Mouse (Mus musculus): ENCODE measurements around the gene Gnai3. TPM values are rescaled to one million over a fixed set of nuclear protein-coding genes. Genes with fewer than 3 reads are reported as not detected.

Gene Gnai3
- total RNA-seq, 2 experiments from 2014 or later = 18.9 to 19.7 TPM

DNA sequence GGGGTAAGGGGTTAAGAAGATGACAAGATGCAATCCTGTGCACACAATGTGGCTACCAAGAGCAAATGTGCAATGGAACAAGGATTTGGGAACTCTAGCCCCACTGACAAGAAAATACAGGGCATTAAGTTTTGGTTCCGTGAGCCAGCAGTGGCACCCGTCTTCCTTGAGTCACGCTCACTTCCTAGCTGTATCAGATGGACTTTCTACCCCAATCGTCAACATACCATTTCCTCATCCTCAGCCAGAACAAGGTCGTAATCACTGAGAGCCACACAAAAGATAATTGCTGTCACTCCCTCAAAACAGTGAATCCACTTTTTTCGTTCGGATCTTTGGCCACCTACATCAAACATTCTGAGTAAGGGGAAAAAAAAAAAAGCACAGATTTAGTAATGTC lies 33.7 kb downstream of the Gnai3 start:
- no peak for DNase-seq

DNA sequence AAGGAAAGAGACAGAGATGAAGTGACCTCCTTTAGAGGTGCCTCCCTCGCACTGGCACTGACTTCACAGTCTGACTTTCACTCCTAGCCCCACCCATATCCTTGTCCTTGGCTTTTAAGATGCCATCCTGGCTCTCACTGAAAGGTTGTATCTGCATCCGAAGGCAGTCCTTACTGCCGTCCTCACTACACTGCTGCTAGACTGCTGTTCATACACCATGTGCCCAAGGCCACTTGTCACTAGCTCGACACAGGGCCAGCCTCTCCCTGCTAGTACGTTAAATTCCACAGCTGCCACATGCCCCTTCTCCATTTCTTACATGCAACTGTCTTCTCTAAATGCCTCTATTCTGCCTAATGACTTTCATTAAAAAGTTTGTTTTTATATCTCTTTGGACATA lies 34.6 kb downstream of the Gnai3 start:
- no peak for DNase-seq

DNA sequence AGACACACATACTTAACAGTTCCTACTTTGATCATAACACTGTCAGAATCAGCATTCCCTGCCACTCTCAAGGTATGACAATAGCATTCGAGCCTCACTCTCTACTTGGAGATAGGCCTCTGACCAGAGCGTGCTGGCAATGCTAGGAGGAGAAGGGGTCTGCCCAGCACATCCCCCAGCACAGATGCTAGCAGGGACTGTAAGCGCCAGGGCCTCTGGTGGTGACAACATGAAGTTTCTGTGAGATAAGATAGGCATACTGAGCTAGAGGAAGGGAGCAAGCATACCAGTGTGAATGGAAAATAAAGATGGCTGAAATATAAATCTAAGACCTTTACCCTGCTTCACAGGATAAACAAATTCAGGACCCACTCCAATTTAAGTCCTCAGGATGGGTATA lies 40.7 kb downstream of the Gnai3 start:
- no peak for DNase-seq

DNA sequence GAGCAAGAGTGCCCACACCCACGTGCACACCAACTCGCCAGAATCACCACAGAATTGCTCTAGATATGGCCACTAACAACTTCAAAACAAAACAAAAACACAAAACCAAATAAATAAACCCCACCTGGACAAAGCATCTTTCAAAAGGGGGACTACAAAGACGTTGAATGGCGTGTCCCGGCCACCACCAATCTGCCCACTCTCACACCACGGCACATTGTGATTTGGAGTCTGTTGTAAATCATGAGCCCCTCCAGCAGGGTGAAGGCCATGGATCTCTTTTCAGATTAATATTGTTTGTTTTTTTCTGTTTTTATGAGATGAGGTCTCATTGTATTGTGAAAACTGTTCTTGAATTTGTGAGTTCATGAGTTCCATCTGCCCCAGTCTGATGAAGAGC lies 43.9 kb downstream of the Gnai3 start:
- DNase-seq = no peak

DNA sequence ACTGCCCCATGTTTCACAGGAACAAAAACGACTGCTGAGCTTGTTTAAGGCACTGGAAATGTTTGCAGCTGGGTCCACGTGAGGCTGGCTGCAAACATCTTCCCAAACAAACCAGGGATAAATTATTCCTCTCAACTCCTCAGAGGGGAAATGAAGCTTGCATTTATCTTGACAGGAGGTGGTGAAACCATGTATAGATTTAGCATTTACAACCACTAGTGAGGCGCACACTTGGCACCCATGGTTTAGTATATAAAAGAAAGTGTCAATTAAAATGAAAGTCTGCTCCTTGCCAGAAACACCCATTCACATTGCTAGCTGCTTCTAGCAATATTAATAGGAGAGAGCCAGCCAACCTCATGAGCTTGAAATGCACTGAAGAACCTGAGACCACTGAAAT lies 44.4 kb downstream of the Gnai3 start:
- DNase-seq = no peak

DNA sequence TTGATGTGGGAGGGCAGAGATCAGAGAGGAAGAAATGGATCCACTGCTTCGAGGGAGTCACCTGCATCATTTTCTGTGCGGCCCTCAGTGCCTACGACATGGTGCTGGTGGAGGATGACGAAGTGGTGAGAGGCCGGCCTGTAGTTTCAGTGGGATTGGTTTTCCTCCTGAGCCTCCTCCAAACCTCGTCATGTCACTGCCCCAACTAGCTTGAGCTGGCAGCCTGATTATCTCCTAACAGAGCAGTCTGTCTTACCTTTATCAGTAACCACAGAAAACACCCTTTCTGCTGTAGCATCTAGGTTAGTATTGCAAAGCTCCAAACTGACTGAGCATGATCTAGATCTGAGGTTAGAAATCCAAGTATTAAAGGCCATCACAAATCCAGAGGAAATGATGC lies 47.6 kb downstream of the Gnai3 start:
- DNase-seq = no peak

DNA sequence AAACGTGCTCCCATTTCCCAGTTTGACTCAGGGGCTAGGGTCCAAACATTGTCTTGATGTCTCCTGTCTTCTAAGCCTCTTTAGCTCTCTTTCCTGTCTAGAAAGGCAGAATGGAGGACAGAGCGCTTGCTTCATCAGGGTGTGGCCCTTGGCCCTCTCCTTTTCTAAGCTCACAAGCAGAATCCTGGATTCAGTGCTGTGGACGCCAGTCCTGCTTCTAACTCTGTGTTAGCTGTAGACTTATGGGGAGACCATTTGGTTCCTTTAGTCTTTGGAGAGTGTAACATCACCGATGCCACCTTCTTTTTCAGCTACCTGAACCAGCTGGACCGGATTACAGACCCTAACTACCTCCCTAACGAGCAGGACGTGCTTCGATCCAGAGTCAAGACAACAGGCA lies 48.3 kb downstream of the Gnai3 start:
- DNase-seq = no peak

DNA sequence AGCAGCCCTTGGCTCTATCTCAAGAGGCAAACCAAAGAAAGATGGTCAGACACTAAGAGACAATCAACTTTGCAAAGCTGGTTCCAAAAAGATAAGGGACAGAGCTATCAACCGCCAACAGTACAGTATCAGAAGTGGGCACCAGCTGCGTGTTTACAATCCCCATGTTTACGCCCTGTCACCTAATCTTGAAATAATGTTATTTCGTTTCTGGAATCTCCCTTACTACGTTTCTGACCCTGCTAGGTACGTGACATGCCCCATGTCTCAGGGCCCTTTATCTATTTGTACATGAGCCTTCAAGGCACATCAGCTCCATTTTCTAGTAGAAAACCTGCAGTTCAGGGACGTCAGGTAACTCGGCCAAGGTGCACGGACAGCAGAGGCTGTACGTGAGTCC lies 49.2 kb downstream of the Gnai3 start:
- no peak for DNase-seq

DNA sequence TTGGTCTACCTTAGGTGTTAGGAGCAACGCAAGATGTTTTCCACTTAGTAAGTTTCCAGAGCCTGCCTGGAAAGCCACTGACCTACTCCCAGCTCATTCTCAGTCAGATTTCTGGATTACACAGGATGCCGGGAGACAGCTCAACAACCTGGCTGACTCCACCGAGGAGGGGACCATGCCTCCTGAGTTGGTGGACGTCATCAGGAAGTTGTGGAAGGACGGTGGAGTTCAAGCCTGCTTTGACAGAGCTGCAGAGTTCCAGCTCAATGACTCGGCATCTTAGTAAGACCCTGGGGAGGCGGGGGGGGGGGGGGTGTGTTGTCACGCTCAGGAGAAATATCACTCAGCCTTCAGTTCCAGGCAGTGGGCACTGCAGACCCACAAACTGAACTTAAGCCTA lies 49.7 kb downstream of the Gnai3 start:
- DNase-seq = no peak

DNA sequence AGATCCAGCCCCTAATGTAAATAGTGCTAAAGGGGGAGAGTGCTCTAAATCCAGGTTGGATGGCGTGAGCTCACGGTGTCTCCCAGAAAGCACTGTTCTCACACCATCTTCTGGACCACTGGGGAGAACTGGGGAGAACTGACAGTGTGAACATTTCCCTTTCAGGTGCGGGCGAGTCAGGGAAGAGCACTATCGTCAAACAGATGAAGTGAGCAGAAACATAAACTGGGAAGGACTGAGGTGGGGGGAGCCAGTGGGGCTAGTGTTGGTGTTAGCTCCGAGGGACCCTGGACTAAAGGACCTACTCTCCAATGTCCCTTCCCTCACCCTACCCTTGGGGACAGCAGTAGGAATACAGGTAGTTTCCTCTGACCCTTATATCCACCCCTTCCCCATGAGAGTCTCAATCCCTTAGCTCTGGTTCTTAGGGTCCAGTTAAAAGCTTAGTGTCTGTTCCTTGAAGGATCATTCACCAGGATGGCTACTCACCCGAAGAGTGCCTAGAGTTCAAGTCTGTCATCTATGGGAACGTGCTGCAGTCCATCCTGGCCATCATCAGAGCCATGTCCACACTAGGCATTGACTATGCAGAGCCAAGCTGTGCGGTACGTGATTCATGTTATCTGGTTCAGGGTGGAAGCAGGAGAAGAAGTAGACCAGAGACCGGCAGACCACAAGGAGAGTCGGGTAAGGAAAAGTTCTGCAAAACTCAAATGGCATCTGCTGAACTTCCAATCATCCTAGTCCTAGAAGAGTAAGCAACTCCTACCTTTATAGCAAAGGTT lies 50.8 kb downstream of the Gnai3 start:
- no peak for DNase-seq

DNA sequence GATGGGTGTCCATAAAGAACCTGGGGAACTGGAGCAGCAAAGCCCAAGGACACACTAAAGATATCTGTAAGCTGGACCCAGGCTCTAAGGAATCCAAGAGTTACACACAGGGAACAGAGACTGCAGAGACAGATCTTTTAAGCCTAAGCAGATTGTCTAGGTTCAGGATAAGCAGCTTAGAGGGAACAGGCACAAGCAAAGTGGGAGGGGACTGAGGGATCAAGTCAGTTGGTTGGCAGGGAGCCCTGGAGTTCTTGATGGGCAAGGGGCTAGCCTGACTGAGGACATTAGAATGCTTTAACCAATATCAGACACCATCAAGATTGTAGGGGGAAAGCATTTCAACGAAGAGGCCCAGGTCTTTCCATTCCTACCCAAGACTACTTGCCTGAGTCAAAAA lies 51.8 kb downstream of the Gnai3 start:
- DNase-seq = no peak

DNA sequence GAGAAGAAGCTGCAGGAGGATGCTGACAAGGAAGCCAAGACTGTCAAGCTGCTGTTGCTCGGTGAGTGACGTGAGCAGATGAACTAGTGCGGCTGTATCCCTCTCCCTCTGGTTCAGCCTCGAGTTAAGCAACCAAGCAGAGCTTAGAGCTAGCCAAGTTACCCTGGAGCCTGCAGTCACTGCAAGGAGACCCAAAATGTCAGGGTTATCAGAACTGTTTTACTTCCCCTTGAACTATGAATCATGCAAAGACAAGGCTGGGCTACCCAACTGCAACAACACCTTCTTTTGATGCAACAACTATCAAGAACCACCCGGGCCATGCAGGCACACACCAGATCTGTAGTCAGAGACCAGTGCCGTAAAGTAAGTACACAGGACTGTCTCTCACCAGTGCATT lies 52.6 kb downstream of the Gnai3 start:
- no peak for DNase-seq

DNA sequence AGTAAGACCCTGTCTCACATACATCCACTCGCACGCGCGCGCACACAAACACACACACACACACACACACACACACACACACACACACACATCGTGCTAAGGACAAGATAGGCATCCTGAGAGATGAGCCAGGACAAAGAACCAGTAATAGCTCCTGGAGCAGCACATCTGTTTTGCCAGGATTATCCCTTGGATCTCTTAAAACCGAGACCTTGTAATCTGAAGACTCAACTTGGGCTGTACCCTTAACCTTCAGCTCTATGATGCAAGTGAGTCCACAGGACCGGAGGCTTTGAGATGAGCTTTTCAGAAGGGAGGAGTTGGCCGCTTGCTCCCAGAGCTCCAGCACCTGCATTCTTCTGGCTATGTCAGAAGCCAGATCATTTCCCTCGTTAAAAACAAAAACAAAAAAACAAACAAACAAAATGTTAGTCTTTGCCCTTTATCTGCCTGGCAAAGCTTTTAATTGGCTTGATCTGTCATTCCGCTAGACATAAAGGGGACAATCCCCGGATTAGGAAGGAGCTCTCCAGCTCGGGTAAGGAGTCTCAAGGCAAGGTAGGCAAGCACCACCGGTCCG lies 53.3 kb downstream of the Gnai3 start, which contains the start of gene Gnat2:
TSS of gene Gnat2 (plus strand) at position 254 of the 580 bp plus-strand sequence.
- DNase-seq = no peak

DNA sequence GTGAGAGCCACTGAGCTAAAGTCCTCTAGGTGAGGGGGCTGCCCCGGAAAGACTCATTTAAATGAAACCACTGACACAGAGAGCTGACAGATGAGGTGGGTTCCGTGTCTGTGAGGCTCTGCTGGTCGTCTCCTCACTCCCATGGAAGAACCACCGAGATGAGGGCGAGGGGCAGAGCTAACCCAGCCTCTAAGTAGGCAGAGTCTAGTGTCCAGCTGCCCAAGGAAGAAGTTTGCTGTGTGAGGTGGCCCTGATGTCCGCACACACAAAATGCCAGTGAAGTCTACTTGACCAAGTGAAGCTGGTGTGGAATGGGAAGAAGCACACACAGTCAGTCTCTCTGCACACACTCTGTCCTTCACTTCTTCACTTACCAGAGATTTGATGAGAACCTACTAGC lies 53.9 kb downstream of the Gnai3 start:
- DNase-seq = no peak

DNA sequence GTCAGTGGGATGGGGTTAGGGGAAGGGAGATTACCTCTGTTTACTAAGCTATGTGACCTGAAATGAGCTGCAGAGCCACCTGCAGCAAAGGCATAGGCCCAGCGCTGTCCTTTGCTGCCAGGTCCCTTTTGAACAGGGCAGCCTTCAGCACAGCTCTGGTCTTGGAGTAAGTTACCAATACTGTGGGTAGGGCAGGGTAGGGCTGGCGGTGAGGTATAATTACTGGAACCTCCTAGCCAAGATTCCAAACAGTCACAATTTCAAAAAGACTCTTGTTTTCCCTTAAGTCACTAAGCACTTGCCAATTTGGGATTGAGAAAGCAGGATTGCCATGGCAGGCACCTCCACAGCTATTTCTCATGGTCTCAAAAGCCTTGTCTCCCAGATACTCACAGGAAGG lies 55.4 kb downstream of the Gnai3 start:
- DNase-seq = no peak

DNA sequence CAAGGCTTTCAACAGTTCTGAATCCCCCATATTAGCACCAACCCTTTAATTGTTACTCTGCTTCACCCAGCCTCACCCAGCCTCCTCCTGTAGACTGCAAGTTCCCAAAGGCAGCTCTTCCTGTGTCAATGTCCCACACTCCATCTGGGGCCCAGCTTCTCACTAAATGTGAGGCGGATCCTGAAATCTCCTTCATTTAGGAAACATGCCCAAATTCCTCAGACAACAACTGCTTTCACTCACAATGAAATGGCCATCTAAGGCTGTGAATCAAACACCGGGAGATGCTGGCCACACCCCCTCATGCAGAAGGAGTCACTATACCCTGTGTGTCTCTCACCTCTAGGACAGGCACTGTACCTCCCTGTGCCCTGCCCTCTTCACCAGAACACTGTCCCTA lies 56.0 kb downstream of the Gnai3 start:
- DNase-seq = no peak

DNA sequence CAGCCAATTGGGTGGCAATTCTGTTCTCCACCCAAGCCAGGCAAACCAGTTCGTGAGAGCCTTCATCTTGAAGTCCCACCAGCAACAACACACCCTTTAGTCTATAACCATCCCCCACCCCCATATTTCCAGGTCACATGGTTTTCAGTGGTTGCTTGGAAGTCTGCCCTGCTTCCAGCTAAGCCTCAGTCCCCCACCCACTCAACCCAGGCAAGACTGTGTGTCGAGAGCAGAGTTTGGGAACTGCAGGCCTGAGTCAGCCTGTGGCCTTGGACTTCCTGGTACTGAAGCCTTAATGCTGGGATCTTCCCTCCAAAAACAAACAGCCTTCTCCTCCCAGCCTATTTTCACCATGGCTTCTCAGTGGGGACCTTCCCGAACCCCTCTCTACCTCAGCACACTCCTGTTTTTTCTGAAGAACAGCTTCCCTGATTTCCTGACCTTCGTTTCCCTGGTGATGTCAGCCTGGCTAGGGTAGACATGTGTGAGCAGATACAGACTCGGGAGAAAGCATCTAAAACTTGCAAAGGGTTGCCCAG lies 57.0 kb downstream of the Gnai3 start:
- no peak for DNase-seq

DNA sequence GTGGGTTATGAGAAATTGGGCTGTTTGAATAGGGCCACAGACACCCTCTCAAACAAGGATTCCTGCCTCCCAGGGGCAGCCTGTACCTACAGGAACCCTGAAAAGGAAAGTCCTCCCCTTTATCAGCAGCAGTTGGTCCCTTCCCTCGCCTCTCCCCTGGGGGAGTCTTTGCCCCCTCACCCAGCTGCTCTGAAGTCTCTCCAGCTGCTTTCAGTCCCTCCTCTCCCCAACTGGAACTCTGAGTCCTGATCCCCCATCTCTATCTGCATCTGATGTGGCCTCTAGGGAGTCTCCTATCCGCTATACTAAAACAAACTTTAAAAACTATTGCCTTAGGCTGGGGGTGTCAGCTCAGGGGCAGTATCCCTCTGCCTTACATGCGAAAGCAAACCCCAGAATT lies 58.6 kb downstream of the Gnai3 start:
- DNase-seq = no peak

DNA sequence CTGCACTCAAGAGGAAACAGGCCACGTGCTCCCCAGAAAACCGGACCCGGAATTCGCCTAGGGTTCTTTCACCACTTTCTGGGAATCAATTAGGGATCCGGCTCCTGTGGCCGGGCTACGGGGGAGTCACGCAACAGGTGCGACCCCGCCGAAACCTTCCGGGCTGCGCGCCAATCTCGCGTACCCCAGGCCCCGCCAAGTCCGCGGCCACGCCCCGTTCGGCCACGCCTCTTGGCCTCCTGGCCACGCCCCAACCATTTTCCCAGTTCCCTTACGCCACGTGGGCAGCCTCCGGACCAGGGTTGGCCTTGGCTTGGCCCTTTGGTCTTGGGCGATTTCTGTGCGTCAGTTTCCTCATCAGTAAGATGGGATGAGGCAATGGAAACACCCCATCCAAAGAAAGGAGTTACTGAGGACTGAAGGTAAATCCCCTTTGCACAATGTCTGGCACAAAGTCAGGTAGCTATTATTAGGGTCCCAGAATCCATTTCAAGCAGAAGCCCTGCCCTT lies 59.4 kb downstream of the Gnai3 start, which contains the start of gene Ampd2:
TSS of gene Ampd2 (minus strand) at position 182 of the 510 bp plus-strand sequence.
- DNase-seq = peak; percentile 85 to 89

DNA sequence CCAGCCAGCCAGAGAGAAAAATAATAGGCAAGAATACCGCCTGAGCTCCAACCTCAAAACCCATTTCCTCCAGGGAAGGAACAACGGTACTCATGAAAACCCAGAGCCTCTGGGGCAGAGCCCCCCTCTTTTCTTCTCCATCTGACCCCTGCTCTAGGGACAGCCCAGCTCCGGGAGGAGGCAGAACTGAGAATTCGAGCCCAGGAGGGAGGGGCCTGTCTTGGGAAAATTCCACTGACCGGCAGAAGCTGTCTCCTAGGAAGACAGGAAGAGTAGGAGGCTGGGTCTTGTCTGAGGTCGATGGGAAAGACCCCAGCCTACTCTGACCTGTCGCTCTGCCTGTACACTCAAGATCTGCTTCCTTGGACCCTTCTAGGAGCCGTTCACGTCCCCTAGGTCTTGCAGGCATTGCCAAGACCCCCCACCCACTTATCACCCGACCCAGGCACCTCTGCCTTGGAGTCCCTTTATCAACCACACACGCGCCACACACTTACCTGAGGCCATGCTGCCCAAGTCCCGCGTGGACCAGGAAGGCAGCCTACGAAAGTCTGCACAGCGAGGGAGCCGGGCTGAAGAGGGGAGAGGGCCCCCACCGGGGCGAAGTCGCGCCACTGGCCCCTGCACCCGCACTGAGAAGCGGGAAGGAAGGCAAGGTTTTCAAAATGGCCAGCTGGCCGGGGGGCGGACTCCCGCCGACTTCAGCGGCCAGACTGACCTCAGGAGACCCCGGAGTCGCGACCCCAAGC lies 60.1 kb downstream of the Gnai3 start:
- DNase-seq = peak; percentile 92 to 95

DNA sequence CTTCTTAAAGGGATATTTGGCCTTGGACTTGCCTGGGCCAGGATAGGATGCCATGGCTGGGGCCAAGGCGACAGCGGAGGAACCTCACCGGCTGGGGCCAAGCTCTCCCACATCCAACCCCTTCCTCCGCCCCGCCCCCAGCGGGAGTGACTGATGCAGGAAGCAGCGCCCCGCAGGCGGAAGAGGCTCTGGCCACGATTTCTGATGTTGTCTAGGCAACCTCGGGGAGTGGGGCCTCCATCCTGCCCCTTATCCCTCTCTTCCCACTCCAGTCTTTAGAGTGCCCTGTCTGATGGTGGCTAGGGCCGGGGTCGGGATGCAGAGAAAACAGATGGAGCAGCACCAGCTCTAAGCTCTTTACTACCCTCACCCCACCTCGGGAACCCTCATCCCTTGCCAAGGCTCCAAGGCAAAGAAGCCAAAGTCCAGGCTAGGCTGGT lies 60.6 kb downstream of the Gnai3 start:
- DNase-seq = peak; percentile 96 to 97

DNA sequence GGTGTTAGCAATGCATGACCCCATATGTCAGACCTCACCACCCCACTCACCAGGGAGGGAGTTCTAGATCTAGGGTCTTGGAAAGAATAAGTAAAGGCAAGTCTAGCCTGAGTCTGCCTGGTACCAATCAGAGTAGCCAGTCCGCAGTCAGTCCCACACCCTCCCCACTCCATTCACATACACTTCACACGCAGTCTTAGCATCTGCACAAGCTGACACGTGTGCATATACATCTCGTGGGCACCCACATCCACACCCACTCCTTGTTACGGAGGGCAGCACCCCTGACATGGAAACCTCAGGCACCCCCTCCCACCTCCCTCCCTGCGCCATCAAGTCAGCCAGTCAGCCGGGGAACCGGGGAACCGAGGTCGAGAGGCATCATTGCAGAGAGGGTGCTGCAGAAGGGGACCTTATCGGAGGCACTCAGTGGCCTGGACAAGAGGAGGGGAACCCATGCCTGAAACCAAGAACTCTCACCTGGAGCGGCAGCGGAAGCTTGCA lies 61.1 kb downstream of the Gnai3 start:
- DNase-seq = no peak
